Mouse (Mus musculus) embryonic facial prominence, embryonic 14.5 days (tissue): ENCODE data around the gene Ankdd1b. TPM values are rescaled to one million over a fixed set of nuclear protein-coding genes. Genes with fewer than 3 reads are reported as not detected.

Source experiments
- ATAC-seq: fragments of 200-750 bp; cut with Nextera tagmentation; 2 replicates; pipeline ENCODE4 v1.8.0; 2017; ENCODE audit warnings: low read depth, moderate number of reproducible peaks, moderate TSS enrichment
- DNase-seq: peaks from one replicate; pipeline ENCODE4 v3.0.0-alpha.2; 2015; ENCODE audit warnings: low spot score
- H3K27ac ChIP-seq: fragments of 300-500 bp; sonication (generic); replicated peaks from 2 replicates; pipeline ENCODE4 v1.5.1; 2014; ENCODE audit warnings: low read depth, mild to moderate bottlenecking, low read length, moderate library complexity
- H3K27me3 ChIP-seq: fragments of 300-500 bp; sonication (generic); replicated peaks from 2 replicates; pipeline ENCODE4 v1.6.1; 2014; ENCODE audit warnings: low read length; ENCODE audit not compliant: control insufficient read depth, insufficient read depth
- H3K36me3 ChIP-seq: fragments of 300-500 bp; sonication (generic); 2 replicates; pipeline ENCODE4 v1.6.1; 2014; ENCODE audit warnings: low read length, mixed read lengths; ENCODE audit not compliant: control insufficient read depth, insufficient read depth
- H3K4me1 ChIP-seq: fragments of 300-500 bp; sonication (generic); 2 replicates; pipeline ENCODE4 v1.6.1; 2014; ENCODE audit warnings: antibody characterized with exemption, low read length; ENCODE audit not compliant: control insufficient read depth, insufficient read depth
- H3K4me2 ChIP-seq: fragments of 300-500 bp; sonication (generic); 2 replicates; pipeline ENCODE4 v1.6.1; 2014; ENCODE audit warnings: low read depth, mild to moderate bottlenecking, low read length, moderate library complexity, mixed read lengths
- H3K4me3 ChIP-seq: fragments of 300-500 bp; sonication (generic); 2 replicates; pipeline ENCODE4 v1.5.1; 2014; ENCODE audit warnings: low read depth, mild to moderate bottlenecking, low read length
- H3K9ac ChIP-seq: fragments of 300-500 bp; sonication (generic); 2 replicates; pipeline ENCODE4 v1.6.1; 2014; ENCODE audit warnings: low read depth, mild to moderate bottlenecking, low read length, moderate library complexity, mixed read lengths
- H3K9me3 ChIP-seq: fragments of 300-500 bp; sonication (generic); 2 replicates; pipeline ENCODE4 v1.6.1; 2016; ENCODE audit warnings: low read length; ENCODE audit not compliant: control insufficient read depth
- WGBS: fragments of 180-500 bp; shearing (Covaris S2); extraction: QIAGEN DNeasy Blood & Tissue Kit; methylation state at CpG from one replicate; pipeline ENCODE4 v1.1.7; 2014; 5-methylcytosine and 5-hydroxymethylcytosine counted together
- polyA plus RNA-seq: library from polyadenylated mRNA; unstranded; fragments of >200 nt; fragmentation: Nextera tagmentation; extraction: Ambion mirVana; gene quantifications from 2 replicates; pipeline ENCODE4 v1.2.1, GENCODE M21; 2014

Ankdd1b gene
- polyA plus RNA-seq, 1 experiment from 2014 or later = 0.15 TPM

GRCm38 (mm10) chr13:96505661-96506060 lies 34.7 kb upstream of the Ankdd1b start:
- H3K27me3 ChIP-seq = no peaks in the 10 kb centered on the region
- DNase-seq (no peak), ATAC-seq (no peak)
- H3K9ac ChIP-seq = no peak overlapping the region
- H3K4me3 ChIP-seq = no peak overlapping the region
- H3K27ac ChIP-seq = no peak overlapping the region
- no peaks in the 10 kb centered on the region for H3K4me1 ChIP-seq
- 71% methylated on average over 4 of the region's 4 CpGs for WGBS
- no peaks in the 10 kb centered on the region for H3K9me3 ChIP-seq
- H3K4me2 ChIP-seq = no peak overlapping the region
- peaks cover 4% of the 10 kb centered on the region; the same call in 1 of the 2 replicates for H3K36me3 ChIP-seq

GRCm38 (mm10) chr13:96499891-96500290 lies 28.9 kb upstream of the Ankdd1b start:
- H3K4me1 ChIP-seq = no peaks in the 10 kb centered on the region
- WGBS = 85% methylated on average over 2 of the region's 2 CpGs
- no peak overlapping the region for H3K4me3 ChIP-seq
- H3K4me2 ChIP-seq = no peak overlapping the region
- H3K27ac ChIP-seq = no peak overlapping the region
- H3K36me3 ChIP-seq = peaks cover 16% of the 10 kb centered on the region; the same call in 1 of the 2 replicates
- H3K9ac ChIP-seq = no peak overlapping the region
- no peaks in the 10 kb centered on the region for H3K9me3 ChIP-seq
- ATAC-seq (no peak), DNase-seq (no peak)
- no peaks in the 10 kb centered on the region for H3K27me3 ChIP-seq

- Histone ChIP-seq H3K27ac (no peak overlapping the region), H3K36me3 (peaks cover 18% of the 10 kb centered on the region; the same call in 1 of the 2 replicates), H3K9ac (no peak overlapping the region), H3K4me1 (no peaks in the 10 kb centered on the region), H3K4me2 (no peak overlapping the region), H3K27me3 (no peaks in the 10 kb centered on the region), H3K4me3 (no peak overlapping the region), H3K9me3 (no peaks in the 10 kb centered on the region)
- DNase-seq (no peak), ATAC-seq (no peak)
- WGBS = 76% methylated on average over 8 of the region's 8 CpGs
Observed at GRCm38 (mm10) chr13:96496630-96497029, 25.6 kb upstream of the Ankdd1b start.

GRCm38 (mm10) chr13:96490433-96490832 lies 19.4 kb upstream of the Ankdd1b start, which contains the start of gene Gm17622:
Gene Gm17622 (plus strand): TSS chr13:96490733.
- no peak for DNase-seq
- H3K4me3 ChIP-seq = no peak within 1 kb of the TSS
- WGBS = 93% methylated on average over 3 of the region's 3 CpGs
- no peak for ATAC-seq
- no peak within 1 kb of the TSS for H3K9ac ChIP-seq
- H3K9me3 ChIP-seq = no peaks in the 10 kb centered on the region
- no peak within 1 kb of the TSS for H3K27ac ChIP-seq
- H3K27me3 ChIP-seq = no peaks in the 10 kb centered on the region
- H3K36me3 ChIP-seq = peaks cover 31% of the 10 kb centered on the region
- H3K4me2 ChIP-seq = no peak within 1 kb of the TSS
- H3K4me1 ChIP-seq = no peaks in the 10 kb centered on the region

- H3K36me3 ChIP-seq = peaks cover 46% of the 10 kb centered on the region
- no peaks in the 10 kb centered on the region for H3K9me3 ChIP-seq
- H3K27me3 ChIP-seq = no peaks in the 10 kb centered on the region
- no peak overlapping the region for H3K9ac ChIP-seq
- no peaks in the 10 kb centered on the region for H3K4me1 ChIP-seq
- no peak for DNase-seq
- ATAC-seq = no peak
- WGBS = 93% methylated on average over 6 of the region's 6 CpGs
- H3K4me2 ChIP-seq = no peak overlapping the region
- H3K4me3 ChIP-seq = no peak overlapping the region
- no peak overlapping the region for H3K27ac ChIP-seq
Observed at GRCm38 (mm10) chr13:96487968-96488367, 17.0 kb upstream of the Ankdd1b start.

GRCm38 (mm10) chr13:96487230-96487629 lies 16.2 kb upstream of the Ankdd1b start:
- Histone ChIP-seq H3K9ac (no peak overlapping the region), H3K9me3 (no peaks in the 10 kb centered on the region), H3K27ac (no peak overlapping the region), H3K4me3 (no peak overlapping the region), H3K27me3 (no peaks in the 10 kb centered on the region), H3K36me3 (peaks cover 46% of the 10 kb centered on the region), H3K4me1 (no peaks in the 10 kb centered on the region), H3K4me2 (no peak overlapping the region)
- ATAC-seq (no peak), DNase-seq (no peak)
- 94% methylated on average over 6 of the region's 6 CpGs for WGBS

GRCm38 (mm10) chr13:96478991-96479390 lies 8.0 kb upstream of the Ankdd1b start:
- Histone ChIP-seq H3K4me3 (no peak overlapping the region), H3K36me3 (peaks cover 16% of the 10 kb centered on the region), H3K4me2 (no peak overlapping the region), H3K9me3 (no peaks in the 10 kb centered on the region), H3K9ac (no peak overlapping the region), H3K27me3 (no peaks in the 10 kb centered on the region), H3K4me1 (no peaks in the 10 kb centered on the region), H3K27ac (no peak overlapping the region)
- DNase-seq (no peak), ATAC-seq (no peak)
- 98% methylated on average over 1 of the region's 1 CpGs for WGBS

GRCm38 (mm10) chr13:96477226-96477625 lies 6.2 kb upstream of the Ankdd1b start:
- Histone ChIP-seq H3K27ac (no peak overlapping the region), H3K4me1 (no peaks in the 10 kb centered on the region), H3K36me3 (0 out of 2 replicates have a peak, but pooled peaks cover 7% of the 10 kb centered on the region), H3K4me2 (no peak overlapping the region), H3K9me3 (no peaks in the 10 kb centered on the region), H3K27me3 (no peaks in the 10 kb centered on the region), H3K9ac (no peak overlapping the region), H3K4me3 (no peak overlapping the region)
- 95% methylated on average over 4 of the region's 4 CpGs for WGBS
- DNase-seq = no peak
- no peak for ATAC-seq

- ATAC-seq (no peak), DNase-seq (no peak)
- no peaks in the 10 kb centered on the region for H3K36me3 ChIP-seq
- no peak overlapping the region for H3K9ac ChIP-seq
- no peaks in the 10 kb centered on the region for H3K4me1 ChIP-seq
- WGBS = 84% methylated on average over 6 of the region's 6 CpGs
- H3K4me2 ChIP-seq = no peak overlapping the region
- no peak overlapping the region for H3K4me3 ChIP-seq
- no peaks in the 10 kb centered on the region for H3K9me3 ChIP-seq
- no peak overlapping the region for H3K27ac ChIP-seq
- no peaks in the 10 kb centered on the region for H3K27me3 ChIP-seq
Observed at GRCm38 (mm10) chr13:96470556-96470955, 442 bp downstream of the Ankdd1b start.
